Mouse (Mus musculus): Measurements from ENCODE around the gene Wscd2.

- TF ChIP-seq CTCF (IDR thresholded peaks at IDR 0.05; ENCODE audit: low read depth) (no peak), EP300 (IDR thresholded peaks at IDR 0.05; ENCODE audit: low read depth) (no peak)
Measured at GRCm38 (mm10) chr5:113449336-113449735, 40.8 kb upstream of the Wscd2 start.
